Mouse (Mus musculus) fibroblast of lung, adult 2 months (primary cell): Measurements from ENCODE around the gene Dmkn.

Experiments
- DNase-seq: peaks from one replicate; pipeline ENCODE4 v3.0.0-alpha.2; 2011; ENCODE audit warnings: low read depth

Dmkn gene

DNA sequence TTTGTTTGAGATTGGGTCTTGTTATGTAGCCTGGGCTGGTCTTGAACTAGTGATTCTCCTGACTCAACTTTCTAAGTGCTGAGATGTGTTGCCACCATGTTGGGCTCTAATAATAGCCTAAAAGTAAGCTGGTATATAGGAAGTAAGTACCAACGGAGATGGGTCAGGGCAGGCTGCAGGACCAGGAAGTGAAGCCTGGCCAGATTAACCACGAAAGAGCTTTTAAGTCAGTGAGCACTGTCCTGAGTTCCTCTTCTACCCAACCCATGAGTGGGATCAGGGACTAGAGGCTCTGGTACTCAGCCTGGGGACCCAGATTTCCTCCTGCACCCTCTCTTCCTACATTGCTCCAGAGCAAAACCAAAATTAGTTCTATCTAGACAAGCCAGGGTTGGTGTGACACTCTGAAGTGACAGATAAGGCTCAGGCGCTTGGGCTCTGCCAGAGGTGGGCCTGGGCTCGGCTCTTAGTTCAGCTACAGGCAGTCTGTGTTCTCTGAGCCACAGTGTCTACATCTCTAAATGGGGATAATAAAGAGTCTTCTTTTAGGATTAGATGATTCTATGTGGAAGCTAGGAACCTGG is 1.7 kb upstream of the Dmkn start:
- DNase-seq = no peak

DNA sequence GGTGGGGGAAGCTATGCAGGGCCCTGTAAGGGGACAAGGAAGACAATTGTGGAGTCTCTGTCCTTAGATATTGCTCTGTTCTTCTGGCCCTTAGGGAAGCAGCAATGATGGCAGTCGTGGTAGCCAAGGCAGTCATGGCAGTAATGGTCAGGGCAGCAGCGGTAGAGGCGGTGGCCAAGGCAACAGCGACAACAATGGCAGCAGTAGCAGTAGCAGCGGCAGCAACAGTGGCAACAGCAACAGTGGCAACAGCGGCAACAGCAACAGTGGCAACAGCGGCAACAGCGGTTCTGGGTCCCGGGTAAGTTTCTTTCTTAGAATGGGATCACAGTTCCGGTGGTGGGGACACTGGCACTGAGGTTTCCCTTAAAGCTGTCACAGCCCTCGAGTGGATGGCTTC is 1.6 kb downstream of the Dmkn start:
- no peak for DNase-seq

DNA sequence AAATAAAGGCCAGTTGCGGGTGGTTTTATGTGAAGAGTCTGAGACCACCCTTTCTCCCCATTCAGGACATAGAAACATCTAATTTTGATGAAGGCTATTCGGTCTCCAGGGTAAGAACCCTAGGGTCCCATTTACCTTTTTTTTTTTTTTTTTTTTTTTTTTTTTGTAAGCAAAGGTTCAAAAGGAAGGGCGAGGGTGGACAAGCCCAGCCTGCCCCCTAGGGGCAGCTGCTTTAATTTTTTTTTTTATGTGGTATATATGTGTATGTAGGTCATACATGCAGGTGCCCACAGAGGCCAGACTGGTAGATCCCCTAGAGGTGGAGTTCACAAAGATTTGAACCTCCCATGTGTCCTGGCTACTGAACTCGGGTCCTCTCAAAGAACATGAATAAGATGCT is 2.9 kb downstream of the Dmkn start:
- DNase-seq = no peak

DNA sequence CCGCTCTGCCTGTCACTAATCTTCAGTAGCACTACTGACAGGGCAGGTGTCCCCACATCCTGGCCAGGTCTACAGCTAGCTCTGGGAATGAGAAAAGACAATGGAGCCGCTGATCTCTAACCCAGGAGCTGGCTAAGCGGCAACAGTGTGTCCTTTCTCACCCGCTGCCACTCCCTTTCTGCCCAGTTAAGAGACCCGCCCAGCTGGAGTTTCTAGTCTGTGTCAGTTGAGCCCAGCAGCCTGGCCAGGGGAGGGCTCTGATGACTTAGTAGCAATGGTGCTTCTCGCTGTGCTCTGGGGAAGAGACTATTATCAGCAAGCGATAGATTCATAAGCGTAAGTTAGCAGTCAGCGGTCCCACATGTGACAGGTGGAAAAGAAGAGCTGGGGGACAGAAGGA is 5.7 kb downstream of the Dmkn start:
- DNase-seq = no peak

DNA sequence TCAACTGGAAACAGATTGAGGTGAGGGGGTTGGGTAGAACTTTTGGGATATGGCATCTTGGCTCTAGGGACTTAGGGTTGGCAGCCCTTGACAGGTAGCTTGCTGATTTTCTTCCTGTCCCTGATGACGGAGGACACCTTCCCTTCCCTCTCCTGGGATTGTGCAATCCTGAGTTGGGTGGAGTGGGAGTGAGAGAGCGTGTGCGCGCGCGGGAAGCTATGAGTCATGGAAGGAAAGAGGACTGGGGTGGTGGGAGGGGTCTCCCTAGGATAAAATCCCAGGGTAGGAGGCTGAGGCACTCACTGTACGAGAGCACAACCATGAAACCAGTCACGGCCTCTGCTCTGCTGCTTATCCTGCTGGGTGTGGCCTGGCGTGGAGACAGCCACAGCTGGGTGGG is 12.5 kb downstream of the Dmkn start:
- no peak for DNase-seq

DNA sequence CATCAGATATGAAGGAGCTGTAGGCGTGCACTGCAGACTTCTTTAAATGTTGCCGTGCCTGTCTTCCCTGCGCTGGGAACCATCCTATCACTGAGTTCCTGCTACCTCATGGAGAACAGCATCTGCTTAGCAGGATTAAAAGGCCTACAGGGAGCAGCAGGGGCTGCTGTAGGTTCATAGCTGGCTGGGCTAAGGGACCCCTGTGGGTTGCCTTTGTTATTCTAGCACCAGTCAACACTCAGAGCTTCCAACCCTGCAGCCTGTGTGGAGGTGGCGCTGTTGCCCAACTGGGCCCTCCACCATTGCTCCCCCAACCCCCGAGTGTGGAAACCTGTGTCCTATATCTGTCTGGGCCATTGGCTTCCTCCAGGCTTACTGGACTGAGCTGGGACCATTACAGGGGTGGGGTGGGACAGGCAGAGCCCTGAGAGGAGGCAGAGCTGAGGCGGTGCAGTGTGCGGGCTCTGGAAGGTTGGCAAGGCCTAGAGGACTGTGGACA is 13.6 kb downstream of the Dmkn start:
- no peak for DNase-seq

DNA sequence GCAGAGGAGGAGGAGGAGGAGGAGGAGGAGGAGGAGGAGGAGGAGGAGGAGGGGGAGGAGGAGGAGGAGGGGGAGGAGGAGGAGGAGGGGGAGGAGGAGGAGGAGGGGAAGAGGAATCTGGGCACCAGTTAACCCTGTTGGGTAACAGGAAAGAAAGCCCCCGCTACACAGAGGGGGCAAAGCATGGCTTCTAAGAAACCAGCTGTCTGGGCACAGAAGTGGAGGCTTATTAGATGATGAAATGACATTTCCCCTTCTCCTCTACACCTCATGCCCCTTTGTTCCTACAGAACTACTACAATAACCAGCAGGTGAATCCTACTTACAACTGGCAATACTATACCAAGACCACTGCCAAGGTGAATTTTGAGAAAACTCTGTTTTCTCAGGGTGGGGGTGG is 14.4 kb downstream of the Dmkn start:
- no peak for DNase-seq

DNA sequence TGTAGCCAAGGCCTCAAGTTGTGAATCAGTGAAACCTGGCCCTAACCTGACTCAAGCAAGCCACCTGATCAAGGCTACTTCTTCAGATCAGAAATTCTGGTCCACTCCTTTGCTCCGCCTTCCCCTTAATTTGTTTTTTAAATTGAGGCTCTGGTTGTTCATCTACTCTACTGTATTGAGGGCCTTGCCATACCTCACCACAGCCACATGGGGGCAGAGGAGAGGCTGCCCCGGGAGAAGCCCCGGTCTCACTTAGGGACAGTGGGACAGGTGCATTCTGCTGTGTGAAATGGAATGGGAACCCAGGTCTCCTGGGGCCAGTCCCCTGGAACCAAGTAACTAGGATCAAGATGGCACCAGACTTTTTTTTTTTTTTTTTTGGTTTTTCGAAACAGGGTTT is 18.2 kb downstream of the Dmkn start:
- no peak for DNase-seq

DNA sequence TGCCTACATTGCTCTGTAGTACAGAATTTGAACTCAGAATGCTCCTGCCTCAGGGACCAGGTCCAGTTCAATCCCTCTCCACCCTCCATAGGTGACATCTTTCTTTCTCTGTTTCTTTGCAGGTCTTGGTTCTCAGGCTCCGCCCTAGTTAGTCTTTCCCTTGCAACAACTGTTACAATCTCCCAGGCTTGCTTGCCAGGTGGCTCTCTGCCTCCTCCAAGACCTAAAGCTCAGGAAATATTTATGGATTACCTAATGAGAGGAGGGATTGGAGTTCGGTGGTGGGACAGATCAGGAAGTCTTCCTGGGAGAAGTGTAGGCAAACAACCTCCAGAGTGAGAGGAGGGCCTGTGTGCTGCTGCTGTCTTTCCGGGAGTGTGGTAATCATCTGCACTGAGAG is 19.1 kb downstream of the Dmkn start:
- no peak for DNase-seq

DNA sequence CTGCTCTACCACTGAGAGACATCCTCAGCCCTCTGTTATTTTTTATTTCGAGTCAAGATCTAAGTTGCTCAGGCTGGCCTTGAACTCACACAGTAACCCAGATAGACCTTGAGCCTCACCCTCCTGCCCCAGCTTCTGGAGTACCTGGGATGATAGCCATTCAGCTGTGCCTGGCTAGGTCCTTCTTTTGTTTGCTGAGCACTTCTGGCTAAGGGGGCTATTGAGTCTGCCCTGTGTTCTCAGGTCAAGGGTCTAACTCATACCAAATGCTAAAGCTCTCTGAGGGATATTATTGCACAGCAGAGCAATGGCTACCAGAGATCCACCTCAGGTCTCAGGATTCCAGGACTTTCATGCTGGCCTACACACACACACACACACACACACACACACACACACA is 21.6 kb downstream of the Dmkn start:
- no peak for DNase-seq

DNA sequence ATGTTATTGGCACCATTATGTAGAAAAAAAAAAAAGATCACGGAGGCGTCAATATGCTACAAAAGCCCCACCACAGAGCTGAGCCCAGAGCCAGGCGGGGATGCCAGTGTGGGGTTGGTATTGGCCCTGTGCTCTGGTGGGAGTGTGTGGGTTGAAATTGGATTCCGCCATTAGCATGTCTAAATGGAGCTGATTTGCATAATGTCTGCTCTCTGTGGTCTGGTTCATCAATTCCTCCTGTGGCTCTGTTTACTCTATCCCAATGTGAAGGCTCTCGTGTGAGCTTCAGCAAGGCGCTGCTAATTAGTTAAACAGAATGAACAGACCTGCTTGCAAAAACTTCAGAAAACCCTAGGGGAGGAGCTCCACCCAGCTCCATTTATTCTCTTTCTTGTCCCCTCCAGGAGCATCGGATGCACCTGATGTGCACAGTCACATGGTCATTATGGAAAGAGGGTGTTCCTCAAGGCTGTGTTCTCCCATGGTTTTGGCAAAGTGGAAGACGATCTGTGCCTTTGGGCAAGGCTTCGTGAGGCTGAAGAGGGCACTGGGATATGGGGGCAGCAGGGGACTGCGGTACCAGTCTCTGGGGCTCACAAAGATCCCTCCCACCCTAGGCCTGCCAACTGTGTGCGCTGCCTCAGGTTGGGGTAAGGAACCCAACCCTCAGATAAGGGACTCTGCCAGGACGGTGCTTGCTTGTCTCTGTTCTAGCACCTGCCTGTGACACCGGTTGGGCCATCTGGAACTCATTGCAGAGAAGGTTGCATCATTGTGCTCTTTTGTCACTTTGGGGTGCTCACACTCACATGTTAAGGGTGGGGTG is 22.4 kb downstream of the Dmkn start:
- no peak for DNase-seq

DNA sequence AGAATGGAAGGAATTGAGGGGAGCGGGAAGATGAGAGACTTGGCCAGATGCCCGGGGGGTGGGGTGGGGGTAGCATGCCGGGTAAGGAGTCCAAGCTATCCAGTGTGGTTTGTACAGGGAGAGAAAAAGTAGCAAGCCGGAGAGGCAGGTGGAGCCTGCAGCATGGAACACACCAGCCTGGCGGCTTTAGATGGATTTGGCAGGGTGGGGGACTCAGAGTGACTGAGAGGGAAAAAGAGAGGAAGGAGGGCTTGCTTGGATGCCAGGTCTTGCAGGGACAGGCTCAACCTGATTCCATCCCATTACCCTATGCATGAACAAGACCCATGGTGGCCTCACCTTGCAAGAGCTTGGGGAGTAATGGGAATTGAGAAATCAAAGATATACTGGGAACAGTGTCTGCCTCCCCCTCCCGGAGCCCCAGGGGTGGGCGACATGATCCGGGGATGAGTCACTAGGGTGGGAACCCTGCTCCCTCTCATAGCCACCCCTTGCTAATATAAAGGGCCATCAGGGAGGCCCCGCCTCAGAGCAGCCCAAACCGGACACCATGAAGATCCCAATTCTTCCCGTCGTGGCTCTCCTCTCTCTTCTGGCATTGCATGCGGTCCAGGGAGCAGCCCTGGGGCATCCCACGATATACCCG is 23.9 kb downstream of the Dmkn start, which contains the start of gene Krtdap:
Gene Krtdap, plus strand, starts transcription at position 520 of the 646 bp plus-strand sequence.
- no peak for DNase-seq

DNA sequence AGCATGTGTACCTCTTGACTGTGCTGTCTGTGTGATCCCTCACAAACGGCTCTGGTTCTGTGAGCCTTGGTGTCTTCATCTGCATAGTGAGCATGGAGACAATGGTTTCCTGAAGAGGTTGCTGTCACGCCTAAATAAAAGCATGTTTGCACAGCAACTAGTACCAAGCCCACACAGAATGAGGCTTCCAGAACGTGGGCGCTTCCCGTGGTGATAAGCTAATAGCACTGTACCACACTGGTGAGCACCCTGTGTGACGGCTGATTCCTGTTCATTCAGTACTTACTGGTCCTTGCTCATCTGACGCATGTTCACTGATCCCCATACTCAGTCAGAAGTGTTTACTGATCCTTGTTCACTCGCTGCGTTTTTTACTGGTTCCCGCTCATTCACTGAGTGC is 26.6 kb downstream of the Dmkn start:
- no peak for DNase-seq

DNA sequence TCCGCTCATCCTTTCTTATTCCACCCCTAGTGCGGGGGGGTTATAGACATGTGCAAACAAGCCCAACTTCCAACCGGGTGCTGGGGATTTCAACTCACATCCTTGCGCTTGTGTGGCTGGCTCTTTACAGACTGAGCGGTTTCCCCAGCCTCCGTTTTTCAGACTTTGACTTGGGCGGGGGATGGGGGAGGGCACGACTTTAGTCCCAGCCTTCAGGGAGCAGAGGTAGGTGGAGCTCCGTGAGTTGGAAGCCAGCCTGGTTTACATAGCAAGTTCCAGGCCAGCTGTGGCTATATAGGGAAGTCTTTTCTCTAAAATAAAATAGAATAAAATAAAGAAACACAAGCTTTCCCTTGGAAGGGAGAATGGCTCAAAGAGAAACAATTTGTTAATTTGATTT is 28.4 kb downstream of the Dmkn start:
- DNase-seq = no peak

DNA sequence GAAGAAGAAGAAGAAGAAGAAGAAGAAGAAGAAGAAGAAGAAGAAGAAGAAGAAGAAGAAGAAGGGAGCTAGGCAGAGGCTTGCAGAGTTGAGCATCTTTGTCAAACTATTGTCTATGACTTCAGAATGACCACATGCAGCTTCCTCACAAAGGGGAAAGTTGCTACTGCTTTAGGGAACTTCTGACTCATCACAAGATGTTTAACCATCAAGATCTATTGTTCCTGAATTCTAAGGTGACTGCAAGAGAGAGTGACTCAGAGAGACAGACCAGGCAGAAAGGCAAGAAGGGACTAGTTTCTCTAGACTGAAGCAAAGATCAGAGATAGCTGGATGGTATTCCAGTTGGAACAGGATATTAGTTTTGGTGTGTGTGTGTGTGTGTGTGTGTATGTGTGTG is 31.4 kb downstream of the Dmkn start:
- no peak for DNase-seq

DNA sequence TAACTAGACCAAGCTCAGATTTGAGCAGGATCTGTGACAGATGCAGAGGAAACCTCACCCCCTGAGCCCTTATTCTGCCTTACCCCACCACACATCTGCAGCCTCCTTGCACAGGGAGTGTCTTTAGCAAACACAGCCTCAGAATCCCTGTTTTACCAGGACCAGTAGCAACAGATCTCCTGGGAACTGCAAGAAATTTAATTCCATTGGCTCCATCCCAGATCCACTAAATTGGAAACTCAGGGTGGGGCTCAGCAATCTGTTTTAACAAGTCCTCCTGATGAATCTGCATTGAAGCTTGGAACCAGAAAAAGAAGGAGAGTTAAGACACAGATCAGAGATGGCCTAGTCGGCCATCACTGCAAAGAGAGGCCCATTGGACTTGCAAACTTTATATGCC is 33.2 kb downstream of the Dmkn start:
- no peak for DNase-seq

DNA sequence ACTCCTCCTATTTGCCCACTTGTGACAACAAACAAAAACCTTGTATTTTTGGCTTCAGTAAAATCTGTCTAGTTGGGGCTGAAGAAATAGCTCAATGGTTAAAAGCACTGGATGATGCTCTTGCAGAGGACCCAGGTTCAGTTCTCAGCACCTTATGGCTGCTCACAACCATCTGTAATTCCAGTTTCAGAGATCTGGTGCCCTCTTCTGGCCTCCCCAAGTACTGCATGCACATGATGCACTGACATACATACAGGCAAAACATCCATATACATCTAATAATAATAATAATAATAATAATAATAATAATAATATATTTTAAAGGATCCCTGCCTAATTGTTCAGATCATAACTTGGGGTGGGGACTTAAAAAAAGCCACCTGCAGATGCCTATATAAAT is 37.1 kb downstream of the Dmkn start:
- no peak for DNase-seq

DNA sequence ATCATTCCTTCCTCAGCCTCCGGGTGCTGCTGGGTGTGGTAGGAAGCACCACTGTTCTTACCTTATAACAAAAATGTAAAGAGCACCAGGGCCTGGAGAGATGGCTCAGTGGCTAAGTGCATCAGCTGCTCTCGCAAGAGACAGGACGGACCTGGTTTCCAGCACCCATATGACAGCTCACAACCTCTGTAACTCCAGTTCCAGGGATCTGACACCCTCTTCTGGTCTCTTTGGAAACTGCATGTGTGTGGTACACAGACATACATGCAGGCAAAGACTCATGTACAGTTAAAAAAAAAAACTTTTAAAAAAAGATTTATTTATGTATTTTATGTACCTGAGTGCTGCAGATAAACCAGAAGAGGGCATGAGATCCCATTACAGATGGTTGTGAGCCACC is 39.7 kb downstream of the Dmkn start:
- no peak for DNase-seq

DNA sequence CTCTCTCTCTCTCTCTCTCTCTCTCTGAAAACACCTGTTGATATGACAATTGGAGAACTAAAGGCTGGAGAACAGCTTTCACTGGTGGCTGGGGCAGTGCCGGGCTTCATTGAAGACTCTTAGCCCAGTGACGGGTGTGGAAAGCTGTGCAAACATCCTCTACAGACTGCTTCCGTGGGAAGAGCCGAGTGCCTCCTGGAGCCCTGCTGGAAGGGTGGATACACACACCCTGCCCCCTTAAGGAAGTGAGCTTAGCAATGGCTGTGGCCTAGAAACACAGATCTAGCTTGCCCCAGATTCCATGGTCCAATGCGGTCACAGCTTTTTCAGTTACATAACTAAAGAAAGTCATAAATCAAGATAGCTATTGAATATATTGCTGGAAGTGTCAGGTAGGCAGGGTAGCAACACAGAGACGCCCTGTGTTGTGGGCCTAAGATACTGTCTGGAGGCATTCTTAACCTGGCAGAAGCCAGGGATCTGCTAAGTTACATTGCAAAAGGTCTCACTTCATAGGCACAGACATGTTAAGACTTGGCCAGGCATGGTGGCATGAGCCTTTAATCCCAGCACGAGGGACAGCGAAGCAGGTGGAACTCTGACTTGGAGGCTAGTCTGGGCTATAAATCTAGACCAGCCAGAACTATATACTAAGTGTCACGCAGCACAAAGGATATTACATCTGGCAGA is 40.6 kb downstream of the Dmkn start:
- DNase-seq = no peak

DNA sequence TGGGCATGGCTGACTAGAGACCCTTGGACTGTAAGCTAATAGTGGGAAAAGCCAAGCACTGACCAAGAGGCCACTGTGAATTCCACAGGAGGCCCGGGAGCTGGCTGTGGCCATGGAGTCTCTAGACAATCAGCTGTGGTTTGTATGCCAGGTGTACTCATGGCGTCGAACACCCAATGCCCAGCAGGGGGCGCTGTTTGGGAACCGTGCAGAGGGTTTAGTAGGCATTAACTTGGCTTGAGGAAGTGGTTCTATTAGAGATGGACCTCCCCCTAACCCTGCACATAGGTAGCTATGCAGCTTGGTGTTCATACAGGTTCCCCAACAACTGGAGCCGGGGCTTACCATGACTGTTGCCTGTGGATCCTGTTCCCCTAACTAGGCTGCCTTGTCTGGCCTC is 42.4 kb downstream of the Dmkn start:
- no peak for DNase-seq

DNA sequence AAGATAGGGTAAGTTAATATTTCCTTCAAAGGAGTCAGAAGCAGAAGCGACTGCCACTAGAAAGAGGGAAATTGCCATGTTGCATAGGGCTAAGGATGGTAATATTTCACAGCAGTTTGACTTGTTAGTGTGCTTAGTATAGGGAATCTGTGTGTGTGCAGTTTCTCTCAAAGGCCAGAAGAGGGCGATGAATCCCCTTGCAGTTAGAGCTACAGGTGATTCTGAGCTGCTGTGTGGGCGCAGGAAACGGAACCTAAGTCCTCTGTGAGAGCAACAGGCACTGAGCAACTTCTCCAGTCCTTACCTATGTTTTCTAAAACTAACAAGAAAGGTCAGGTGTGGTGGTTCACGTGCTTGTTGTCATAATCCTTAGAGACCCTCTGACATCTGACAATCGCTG is 46.8 kb downstream of the Dmkn start:
- no peak for DNase-seq

DNA sequence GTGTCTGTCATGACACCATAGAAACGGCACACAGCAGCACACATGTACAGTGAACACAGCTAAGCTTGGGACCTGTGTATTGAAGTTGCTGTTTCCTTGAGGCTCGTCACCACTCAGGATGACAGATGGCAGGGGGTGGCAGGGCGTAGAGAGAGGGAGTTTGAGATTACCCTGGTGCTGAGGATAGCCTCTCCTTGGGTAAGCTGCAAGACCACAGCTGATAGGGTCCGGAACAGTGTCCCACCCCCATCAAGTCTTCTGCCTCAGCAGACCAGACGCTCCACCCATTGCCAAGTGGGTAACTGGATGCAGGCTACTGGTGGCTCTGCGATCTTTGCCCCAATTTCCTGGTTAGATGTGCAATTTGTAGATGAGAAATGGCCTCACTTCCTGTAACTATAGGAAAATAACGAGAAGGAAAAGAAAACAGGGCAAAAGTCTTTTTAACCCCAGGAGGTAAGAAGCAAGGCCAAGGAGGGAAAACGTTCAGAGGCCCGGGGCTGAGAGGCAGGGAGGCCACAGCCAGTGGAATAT is 48.3 kb downstream of the Dmkn start:
- no peak for DNase-seq
